Mouse (Mus musculus): ENCODE data around the gene Cdh13.

- TF ChIP-seq POLR2A (IDR thresholded peaks at IDR 0.05; ENCODE audit: borderline replicate concordance, control insufficient read depth, low read depth, low read length) (no peak), CTCF (IDR thresholded peaks at IDR 0.05; ENCODE audit: control insufficient read depth, insufficient read depth, low read length) (no peak)
These were observed 506.1 kb downstream of the Cdh13 start for GRCm38 (mm10) chr8:118789649-118790048.

Measured in bone marrow, adult 2 months (tissue).